In genomic region chr8:70193238-70193637, GRCm38 (mm10) we compare ENCODE assay signal across 15 mouse cellular contexts. TPM values are rescaled to one million over a fixed set of nuclear protein-coding genes. Genes with fewer than 3 reads are reported as not detected.
DNase-seq lines count a peak whose midpoint lies in the region; ATAC-seq lines count a peak whose summit lies in the region.
"Had no signal": no experiment of that assay in that cellular context is flagged by ENCODE, and none has a peak within 500 bp of the region (broad histone marks: within the 10 kb centered on the region; RNA-seq: fewer than 3 reads in every experiment).

No protein-coding gene starts in this region.

- no peaks in the 10 kb centered on the region for H3K27me3 ChIP-seq in kidney, embryonic 14.5 days (ENCODE audit: control insufficient read depth, insufficient read depth, low read length)
- H3K27me3 ChIP-seq in liver, embryonic 12.5 days (replicated peaks), result no peaks in the 10 kb centered on the region
- no peaks in the 10 kb centered on the region for H3K27me3 ChIP-seq in stomach, embryonic 16.5 days (ENCODE audit: control insufficient read depth, insufficient read depth, low read length)
- H3K27me3 ChIP-seq: embryonic facial prominence, embryonic 13.5 days; midbrain, embryonic 15.5 days had no signal

- H3K9ac ChIP-seq in kidney, embryonic 14.5 days (ENCODE audit: low read depth, low read length), result no peak overlapping the region
- no peak overlapping the region for H3K9ac ChIP-seq in liver, embryonic 12.5 days
- no peak overlapping the region for H3K9ac ChIP-seq in stomach, embryonic 16.5 days (ENCODE audit: low read length)
- H3K9ac ChIP-seq: embryonic facial prominence, embryonic 13.5 days; lung, embryonic 14.5 days; midbrain, embryonic 15.5 days had no signal

- no peak overlapping the region for H3K27ac ChIP-seq in kidney, embryonic 14.5 days (ENCODE audit: low read depth, low read length)
- H3K27ac ChIP-seq in liver, embryonic 12.5 days, result no peak overlapping the region
- H3K27ac ChIP-seq in stomach, embryonic 16.5 days (ENCODE audit: low read length), result no peak overlapping the region
- H3K27ac ChIP-seq: embryonic facial prominence, embryonic 13.5 days; macrophage; midbrain, embryonic 15.5 days had no signal

- H3K36me3 ChIP-seq in kidney, embryonic 14.5 days (ENCODE audit: control insufficient read depth, insufficient read depth, low read length), result no peaks in the 10 kb centered on the region
- peaks cover 50% of the 10 kb centered on the region for H3K36me3 ChIP-seq in liver, embryonic 12.5 days
- no peaks in the 10 kb centered on the region for H3K36me3 ChIP-seq in stomach, embryonic 16.5 days (ENCODE audit: control insufficient read depth, insufficient read depth, low read length)
- H3K36me3 ChIP-seq: midbrain, embryonic 15.5 days had no signal

- 68% methylated on average over 5 of the region's 5 CpGs for WGBS in kidney, embryonic 14.5 days
- 77% methylated on average over 5 of the region's 5 CpGs for WGBS in liver, embryonic 12.5 days (ENCODE audit: insufficient replicate concordance)
- WGBS in stomach, embryonic 16.5 days, result 66% methylated on average over 5 of the region's 5 CpGs

- no peak overlapping the region for H3K4me3 ChIP-seq in kidney, embryonic 14.5 days (ENCODE audit: low read length)
- no peak overlapping the region for H3K4me3 ChIP-seq in liver, embryonic 12.5 days
- no peak overlapping the region for H3K4me3 ChIP-seq in stomach, embryonic 16.5 days (replicated peaks; ENCODE audit: low read length)
- H3K4me3 ChIP-seq: embryonic facial prominence, embryonic 13.5 days; midbrain, embryonic 15.5 days had no signal

- DNase-seq in kidney, adult 11 months, result peak; percentile 91
- DNase-seq in kidney, adult 9 months, result peak; percentile 92
- no peak for DNase-seq in cerebellum, postnatal 36 days
- no peak for DNase-seq in cerebellum, adult 18-20 months
- DNase-seq: cerebellum, adult 11-12 months; left cerebral cortex, postnatal 4 days; lung, embryonic 14.5 days had no signal

- no peaks in the 10 kb centered on the region for H3K9me3 ChIP-seq in kidney, embryonic 14.5 days (ENCODE audit: control insufficient read depth, low read length)
- H3K9me3 ChIP-seq in liver, embryonic 12.5 days (replicated peaks), result no peaks in the 10 kb centered on the region
- no peaks in the 10 kb centered on the region for H3K9me3 ChIP-seq in stomach, embryonic 16.5 days (replicated peaks; ENCODE audit: control insufficient read depth, low read length)
- H3K9me3 ChIP-seq: embryonic facial prominence, embryonic 13.5 days; midbrain, embryonic 15.5 days had no signal

- ATAC-seq in kidney, embryonic 14.5 days (ENCODE audit: low FRiP score, low TSS enrichment), result no peak
- ATAC-seq in liver, embryonic 12.5 days, result 0 out of 2 replicates have a peak, but pooled peaks have one; percentile 17
- peak; percentile 57; the same call in 1 of the 2 replicates for ATAC-seq in stomach, embryonic 16.5 days (ENCODE audit: insufficient read depth, low FRiP score)
- ATAC-seq: hindbrain, embryonic 16.5 days had no signal

- H3K4me1 ChIP-seq in kidney, embryonic 14.5 days (ENCODE audit: control insufficient read depth, insufficient read depth, low read length), result no peaks in the 10 kb centered on the region
- peaks cover 23% of the 10 kb centered on the region for H3K4me1 ChIP-seq in liver, embryonic 12.5 days
- 0 out of 2 replicates have a peak, but pooled peaks cover 3% of the 10 kb centered on the region for H3K4me1 ChIP-seq in stomach, embryonic 16.5 days (ENCODE audit: control insufficient read depth, insufficient read depth, low read length)
- H3K4me1 ChIP-seq: embryonic facial prominence, embryonic 13.5 days; midbrain, embryonic 15.5 days had no signal

- no peak overlapping the region for H3K4me2 ChIP-seq in kidney, embryonic 14.5 days (replicated peaks; ENCODE audit: low read depth, low read length)
- peak overlapping the region; percentile 4; the same call in 1 of the 2 replicates for H3K4me2 ChIP-seq in liver, embryonic 12.5 days
- H3K4me2 ChIP-seq in stomach, embryonic 16.5 days (ENCODE audit: low read depth, low read length), result no peak overlapping the region
- H3K4me2 ChIP-seq: embryonic facial prominence, embryonic 13.5 days; lung, embryonic 14.5 days; midbrain, embryonic 15.5 days had no signal

RNA-seq across cellular contexts. Expression of gene Slc25a42, which starts 18.9 kb away (rescaled TPM):
- 2.1 and 3.0 TPM in 2 replicates for polyA plus RNA-seq in kidney, embryonic 14.5 days (2014; fragmentation: Nextera tagmentation; extraction: Ambion mirVana)
- polyA plus RNA-seq in liver, embryonic 12.5 days (2016; fragmentation: Nextera tagmentation; extraction: Ambion mirVana), result 6.6 and 8.5 TPM in 2 replicates
- polyA plus RNA-seq in stomach, embryonic 16.5 days (2015; fragmentation: Nextera tagmentation; extraction: Ambion mirVana), result 5.1 and 6.1 TPM in 2 replicates

RNA-seq across cellular contexts. Expression of gene Tmem161a, which starts 21.1 kb away (rescaled TPM):
- polyA plus RNA-seq in kidney, embryonic 14.5 days (2014; fragmentation: Nextera tagmentation; extraction: Ambion mirVana), result 43.6 and 47.5 TPM in 2 replicates
- polyA plus RNA-seq in liver, embryonic 12.5 days (2016; fragmentation: Nextera tagmentation; extraction: Ambion mirVana), result 37.7 and 39.4 TPM in 2 replicates
- 64.2 and 64.8 TPM in 2 replicates for polyA plus RNA-seq in stomach, embryonic 16.5 days (2015; fragmentation: Nextera tagmentation; extraction: Ambion mirVana)

RNA-seq across cellular contexts. Expression of gene Sugp2, which starts 40.8 kb away (rescaled TPM):
- 23.7 and 33.0 TPM in 2 replicates for polyA plus RNA-seq in kidney, embryonic 14.5 days (2014; fragmentation: Nextera tagmentation; extraction: Ambion mirVana)
- 24.4 and 24.7 TPM in 2 replicates for polyA plus RNA-seq in liver, embryonic 12.5 days (2016; fragmentation: Nextera tagmentation; extraction: Ambion mirVana)
- 25.6 and 26.4 TPM in 2 replicates for polyA plus RNA-seq in stomach, embryonic 16.5 days (2015; fragmentation: Nextera tagmentation; extraction: Ambion mirVana)

RNA-seq across cellular contexts. Expression of gene Armc6, which starts 41.0 kb away (rescaled TPM):
- 23.2 and 24.8 TPM in 2 replicates for polyA plus RNA-seq in kidney, embryonic 14.5 days (2014; fragmentation: Nextera tagmentation; extraction: Ambion mirVana)
- 23.9 and 24.8 TPM in 2 replicates for polyA plus RNA-seq in liver, embryonic 12.5 days (2016; fragmentation: Nextera tagmentation; extraction: Ambion mirVana)
- polyA plus RNA-seq in stomach, embryonic 16.5 days (2015; fragmentation: Nextera tagmentation; extraction: Ambion mirVana), result 25.3 and 27.0 TPM in 2 replicates

RNA-seq across cellular contexts. Expression of gene Mef2b, which starts 53.7 kb away (rescaled TPM):
- polyA plus RNA-seq in kidney, embryonic 14.5 days (2014; fragmentation: Nextera tagmentation; extraction: Ambion mirVana), result 0.30 and 0.97 TPM in 2 replicates
- 0.23 and 0.36 TPM in 2 replicates for polyA plus RNA-seq in liver, embryonic 12.5 days (2016; fragmentation: Nextera tagmentation; extraction: Ambion mirVana)
- polyA plus RNA-seq in stomach, embryonic 16.5 days (2015; fragmentation: Nextera tagmentation; extraction: Ambion mirVana), result 0.25 TPM in 2 replicates
- polyA plus RNA-seq: macrophage; stomach, embryonic 14.5 days had no signal

Comparison
In these comparisons a context has a peak if more than half of its experiments do, and no peak if none do; other contexts are left out.
1. DNase-seq: peak in kidney, adult 11 months (single experiment) and kidney, adult 9 months (single experiment); none in cerebellum, postnatal 36 days (0 of 2) and cerebellum, adult 18-20 months (0 of 2).